Mouse (Mus musculus) spleen, postnatal 14 days (tissue): ENCODE measurements around the gene Ccdc113.

Experiments used
- DNase-seq, 2 experiments: peaks; one replicate each; pipeline ENCODE4 v3.0.0; 2021 to 2022; ENCODE audit warnings: low spot score in 2 of 2

Ccdc113 gene

GRCm38 (mm10) chr8:95539487-95539886, 5.6 kb downstream of the Ccdc113 start:
- DNase-seq, result no peak

GRCm38 (mm10) chr8:95542191-95542590, 8.3 kb downstream of the Ccdc113 start:
- no peak for DNase-seq

GRCm38 (mm10) chr8:95543065-95543464, 9.2 kb downstream of the Ccdc113 start:
- DNase-seq, result no peak

- no peak for DNase-seq
These were observed 11.9 kb downstream of the Ccdc113 start for GRCm38 (mm10) chr8:95545815-95546214.

GRCm38 (mm10) chr8:95546986-95547385, 13.1 kb downstream of the Ccdc113 start:
- DNase-seq, result no peak

GRCm38 (mm10) chr8:95547931-95548330, 14.0 kb downstream of the Ccdc113 start:
- DNase-seq, result no peak

GRCm38 (mm10) chr8:95549871-95550829, 16.3 kb downstream of the Ccdc113 start:
- no peak for DNase-seq

- DNase-seq, result no peak
These were observed 17.7 kb downstream of the Ccdc113 start for GRCm38 (mm10) chr8:95551577-95551976.

- DNase-seq, result no peak
These were observed 22.1 kb downstream of the Ccdc113 start for GRCm38 (mm10) chr8:95555963-95556362.

- no peak for DNase-seq
These were observed 32.3 kb downstream of the Ccdc113 start for GRCm38 (mm10) chr8:95566217-95566616.

GRCm38 (mm10) chr8:95566809-95567208, 32.9 kb downstream of the Ccdc113 start:
- no peak for DNase-seq

GRCm38 (mm10) chr8:95573146-95573545, 39.3 kb downstream of the Ccdc113 start:
- DNase-seq, result no peak

- no peak for DNase-seq
These were observed 42.4 kb downstream of the Ccdc113 start, which contains the start of gene Prss54 for GRCm38 (mm10) chr8:95576240-95576639. Prss54 (minus strand) TSS chr8:95576340.

- no peak for DNase-seq
These were observed 53.5 kb downstream of the Ccdc113 start for GRCm38 (mm10) chr8:95587339-95587738.

GRCm38 (mm10) chr8:95589282-95589681, 55.4 kb downstream of the Ccdc113 start:
- peak in 1 of 2 experiments; percentile 5 for DNase-seq

GRCm38 (mm10) chr8:95590539-95590938, 56.7 kb downstream of the Ccdc113 start:
- DNase-seq, result peak in 1 of 2 experiments; percentile 1

- no peak for DNase-seq
These were observed 58.4 kb downstream of the Ccdc113 start for GRCm38 (mm10) chr8:95592131-95592780.

- no peak for DNase-seq
These were observed 59.8 kb downstream of the Ccdc113 start for GRCm38 (mm10) chr8:95593439-95594393.

- no peak for DNase-seq
These were observed 61.2 kb downstream of the Ccdc113 start for GRCm38 (mm10) chr8:95595131-95595530.

GRCm38 (mm10) chr8:95596841-95597241, 63.0 kb downstream of the Ccdc113 start:
- DNase-seq, result no peak

GRCm38 (mm10) chr8:95599861-95600260, 66.0 kb downstream of the Ccdc113 start:
- DNase-seq, result peak in 1 of 2 experiments; percentile 40

GRCm38 (mm10) chr8:95601306-95601705, 67.4 kb downstream of the Ccdc113 start:
- DNase-seq, result no peak
